Mouse (Mus musculus): ENCODE data around the gene Prkca.

- TF ChIP-seq MAFK (IDR thresholded peaks at IDR 0.05; ENCODE audit: insufficient read depth, low read depth, low read length) (no peak), ZC3H11A (IDR thresholded peaks at IDR 0.05; ENCODE audit: borderline replicate concordance, low read depth, low read length) (no peak), HCFC1 (IDR thresholded peaks at IDR 0.05; ENCODE audit: borderline replicate concordance, insufficient read depth, low read length) (no peak)
These were observed 31.8 kb downstream of the Prkca start for GRCm38 (mm10) chr11:108311912-108312311.
